Mouse (Mus musculus) lung, postnatal 0 days (tissue): ENCODE measurements around the gene Olfr1417.

Experiments
- CTCF ChIP-seq: IDR thresholded peaks from 2 replicates; pipeline ENCODE4 v1.5.1; 2016; ENCODE audit warnings: antibody characterized with exemption, mild to moderate bottlenecking
- EP300 ChIP-seq: IDR thresholded peaks from 2 replicates; pipeline ENCODE4 v1.6.1; 2016; ENCODE audit warnings: antibody characterized with exemption, mild to moderate bottlenecking, control low read depth

GRCm38 (mm10) chr19:11813649-11814048 lies 25.4 kb downstream of the Olfr1417 start:
- TF ChIP-seq CTCF = no peak
- peak; percentile 11; the same call in 1 of the 2 replicates for TF ChIP-seq EP300
